Mouse (Mus musculus): Measurements from ENCODE around the gene Gm11027. TPM values are rescaled to one million over a fixed set of nuclear protein-coding genes. Genes with fewer than 3 reads are reported as not detected.
"Not testable (repeated sequence)": the region's sequence is repeated elsewhere in the genome, so short reads cannot be mapped to it uniquely, and the experiment has no call there.

Gm11027 gene
- polyA plus RNA-seq (2016; fragmentation: Nextera tagmentation; extraction: Ambion mirVana): not detected in 2 replicates

GRCm38 (mm10) chr12:116275086-116275485 is at the start of gene Gm11027:
Gene Gm11027 (plus strand): TSS chr12:116275386.
- ATAC-seq (ENCODE audit: low FRiP score, low read depth); H3K4me2 ChIP-seq (replicated peaks); H3K4me1 ChIP-seq; H3K9me3 ChIP-seq; H3K27me3 ChIP-seq (replicated peaks); H3K9ac ChIP-seq; H3K27ac ChIP-seq; H3K36me3 ChIP-seq; H3K4me3 ChIP-seq: not testable (repeated sequence)
- WGBS: 87% methylated on average over 2 of the region's 2 CpGs

GRCm38 (mm10) chr12:116226289-116227057 is 48.7 kb upstream of the Gm11027 start:
- H3K27ac ChIP-seq: no peak overlapping the region
- no peaks in the 10 kb centered on the region for H3K4me1 ChIP-seq
- no peaks in the 10 kb centered on the region for H3K27me3 ChIP-seq (replicated peaks)
- no peak overlapping the region for H3K4me2 ChIP-seq (replicated peaks)
- H3K36me3 ChIP-seq: peaks cover 18% of the 10 kb centered on the region; the same call in 1 of the 2 replicates
- no peak overlapping the region for H3K9ac ChIP-seq
- no peak for ATAC-seq (ENCODE audit: low FRiP score, low read depth)
- H3K9me3 ChIP-seq: no peaks in the 10 kb centered on the region
- H3K4me3 ChIP-seq: no peak overlapping the region
- 92% methylated on average over 10 of the region's 10 CpGs for WGBS

GRCm38 (mm10) chr12:116229451-116229850 is 45.7 kb upstream of the Gm11027 start:
- Histone ChIP-seq H3K36me3 (peaks cover 10% of the 10 kb centered on the region; the same call in 1 of the 2 replicates), H3K9ac (no peak overlapping the region), H3K27ac (no peak overlapping the region), H3K4me3 (no peak overlapping the region), H3K9me3 (no peaks in the 10 kb centered on the region), H3K4me2 (replicated peaks) (no peak overlapping the region), H3K4me1 (no peaks in the 10 kb centered on the region), H3K27me3 (replicated peaks) (no peaks in the 10 kb centered on the region)
- WGBS: 84% methylated on average over 3 of the region's 3 CpGs
- no peak for ATAC-seq (ENCODE audit: low FRiP score, low read depth)

- no peaks in the 10 kb centered on the region for H3K27me3 ChIP-seq (replicated peaks)
- WGBS: 86% methylated on average over 12 of the region's 12 CpGs
- no peak overlapping the region for H3K4me2 ChIP-seq (replicated peaks)
- H3K9me3 ChIP-seq: no peaks in the 10 kb centered on the region
- no peak for ATAC-seq (ENCODE audit: low FRiP score, low read depth)
- no peak overlapping the region for H3K9ac ChIP-seq
- H3K4me1 ChIP-seq: no peaks in the 10 kb centered on the region
- no peak overlapping the region for H3K27ac ChIP-seq
- H3K4me3 ChIP-seq: no peak overlapping the region
- H3K36me3 ChIP-seq: no peaks in the 10 kb centered on the region
Measured at GRCm38 (mm10) chr12:116231612-116232011, 43.6 kb upstream of the Gm11027 start.

GRCm38 (mm10) chr12:116232061-116232460 is 43.1 kb upstream of the Gm11027 start:
- ATAC-seq (ENCODE audit: low FRiP score, low read depth): no peak
- 92% methylated on average over 1 of the region's 1 CpGs for WGBS
- no peaks in the 10 kb centered on the region for H3K4me1 ChIP-seq
- H3K9ac ChIP-seq: no peak overlapping the region
- no peaks in the 10 kb centered on the region for H3K9me3 ChIP-seq
- H3K4me2 ChIP-seq (replicated peaks): no peak overlapping the region
- H3K27me3 ChIP-seq (replicated peaks): no peaks in the 10 kb centered on the region
- H3K4me3 ChIP-seq: no peak overlapping the region
- H3K27ac ChIP-seq: no peak overlapping the region
- no peaks in the 10 kb centered on the region for H3K36me3 ChIP-seq

GRCm38 (mm10) chr12:116235356-116235755 is 39.8 kb upstream of the Gm11027 start:
- 85% methylated on average over 4 of the region's 4 CpGs for WGBS
- H3K36me3 ChIP-seq: no peaks in the 10 kb centered on the region
- H3K27me3 ChIP-seq (replicated peaks): no peaks in the 10 kb centered on the region
- H3K4me3 ChIP-seq: no peak overlapping the region
- H3K27ac ChIP-seq: no peak overlapping the region
- ATAC-seq (ENCODE audit: low FRiP score, low read depth): no peak
- H3K9me3 ChIP-seq: no peaks in the 10 kb centered on the region
- H3K9ac ChIP-seq: no peak overlapping the region
- H3K4me2 ChIP-seq (replicated peaks): no peak overlapping the region
- no peaks in the 10 kb centered on the region for H3K4me1 ChIP-seq

- Histone ChIP-seq H3K4me1 (no peaks in the 10 kb centered on the region), H3K27me3 (replicated peaks) (no peaks in the 10 kb centered on the region), H3K9me3 (no peaks in the 10 kb centered on the region), H3K36me3 (no peaks in the 10 kb centered on the region), H3K4me3 (no peak overlapping the region), H3K9ac (no peak overlapping the region), H3K27ac (no peak overlapping the region), H3K4me2 (replicated peaks) (no peak overlapping the region)
- no peak for ATAC-seq (ENCODE audit: low FRiP score, low read depth)
- WGBS: 85% methylated on average over 3 of the region's 3 CpGs
Measured at GRCm38 (mm10) chr12:116236658-116237057, 38.5 kb upstream of the Gm11027 start.

GRCm38 (mm10) chr12:116238370-116238769 is 36.8 kb upstream of the Gm11027 start:
- Histone ChIP-seq H3K9ac (no peak overlapping the region), H3K27me3 (replicated peaks) (no peaks in the 10 kb centered on the region)

GRCm38 (mm10) chr12:116238803-116239202 is 36.4 kb upstream of the Gm11027 start:
- no peak overlapping the region for H3K4me3 ChIP-seq
- H3K9ac ChIP-seq: no peak overlapping the region
- H3K27me3 ChIP-seq (replicated peaks): no peaks in the 10 kb centered on the region
- no peak overlapping the region for H3K27ac ChIP-seq
- ATAC-seq (ENCODE audit: low FRiP score, low read depth): no peak
- no peaks in the 10 kb centered on the region for H3K36me3 ChIP-seq
- no peak overlapping the region for H3K4me2 ChIP-seq (replicated peaks)
- no peaks in the 10 kb centered on the region for H3K9me3 ChIP-seq
- 74% methylated on average over 3 of the region's 3 CpGs for WGBS
- no peaks in the 10 kb centered on the region for H3K4me1 ChIP-seq

More at GRCm38 (mm10) chr12:116238370-116238769, 36.8 kb upstream of the Gm11027 start:
- no peak for ATAC-seq (ENCODE audit: low FRiP score, low read depth)
- no peaks in the 10 kb centered on the region for H3K4me1 ChIP-seq
- no peak overlapping the region for H3K27ac ChIP-seq
- H3K4me2 ChIP-seq (replicated peaks): no peak overlapping the region
- no peak overlapping the region for H3K4me3 ChIP-seq
- H3K9me3 ChIP-seq: no peaks in the 10 kb centered on the region
- H3K36me3 ChIP-seq: no peaks in the 10 kb centered on the region

- Histone ChIP-seq H3K4me1 (no peaks in the 10 kb centered on the region), H3K9ac (no peak overlapping the region), H3K9me3 (no peaks in the 10 kb centered on the region), H3K36me3 (peaks cover 24% of the 10 kb centered on the region), H3K27ac (no peak overlapping the region), H3K4me2 (replicated peaks) (no peak overlapping the region), H3K27me3 (replicated peaks) (no peaks in the 10 kb centered on the region), H3K4me3 (no peak overlapping the region)
- ATAC-seq (ENCODE audit: low FRiP score, low read depth): no peak
- 81% methylated on average over 1 of the region's 1 CpGs for WGBS
Measured at GRCm38 (mm10) chr12:116244601-116245000, 30.6 kb upstream of the Gm11027 start.

- Histone ChIP-seq H3K4me3 (no peak overlapping the region), H3K4me1 (no peaks in the 10 kb centered on the region), H3K36me3 (peaks cover 14% of the 10 kb centered on the region), H3K27me3 (replicated peaks) (no peaks in the 10 kb centered on the region), H3K9ac (no peak overlapping the region), H3K9me3 (no peaks in the 10 kb centered on the region), H3K4me2 (replicated peaks) (no peak overlapping the region), H3K27ac (no peak overlapping the region)
- 84% methylated on average over 8 of the region's 8 CpGs for WGBS
- no peak for ATAC-seq (ENCODE audit: low FRiP score, low read depth)
Measured at GRCm38 (mm10) chr12:116254652-116255051, 20.5 kb upstream of the Gm11027 start.

GRCm38 (mm10) chr12:116255636-116256035 is 19.6 kb upstream of the Gm11027 start:
- no peaks in the 10 kb centered on the region for H3K27me3 ChIP-seq (replicated peaks)
- no peaks in the 10 kb centered on the region for H3K9me3 ChIP-seq
- H3K27ac ChIP-seq: no peak overlapping the region
- H3K9ac ChIP-seq: no peak overlapping the region
- no peak for ATAC-seq (ENCODE audit: low FRiP score, low read depth)
- H3K4me1 ChIP-seq: no peaks in the 10 kb centered on the region
- no peak overlapping the region for H3K4me3 ChIP-seq
- H3K4me2 ChIP-seq (replicated peaks): no peak overlapping the region
- 91% methylated on average over 11 of the region's 11 CpGs for WGBS
- H3K36me3 ChIP-seq: peaks cover 14% of the 10 kb centered on the region

GRCm38 (mm10) chr12:116258321-116258720 is 16.9 kb upstream of the Gm11027 start:
- Histone ChIP-seq H3K9ac (no peak overlapping the region), H3K4me1 (no peaks in the 10 kb centered on the region), H3K36me3 (peaks cover 10% of the 10 kb centered on the region), H3K9me3 (no peaks in the 10 kb centered on the region), H3K27me3 (replicated peaks) (no peaks in the 10 kb centered on the region), H3K4me3 (no peak overlapping the region), H3K27ac (no peak overlapping the region), H3K4me2 (replicated peaks) (no peak overlapping the region)
- ATAC-seq (ENCODE audit: low FRiP score, low read depth): no peak
- WGBS: 88% methylated on average over 2 of the region's 2 CpGs

Data from neural tube, embryonic 12.5 days (tissue).